Mouse (Mus musculus) liver, embryonic 14.5 days (tissue): ENCODE measurements around the gene A730049H05Rik. TPM values are rescaled to one million over a fixed set of nuclear protein-coding genes. Genes with fewer than 3 reads are reported as not detected.

Experiments used
- ATAC-seq: fragments of 200-750 bp; cut with Nextera tagmentation; 2 replicates; pipeline ENCODE4 v1.8.0; 2017; ENCODE audit warnings: moderate number of reproducible peaks, mild to moderate bottlenecking, moderate library complexity; ENCODE audit not compliant: insufficient read depth
- DNase-seq, 3 experiments: peaks; one replicate each; pipeline ENCODE4 v3.0.0-alpha.2; 2012 to 2013; ENCODE audit warnings: low read depth in 3 of 3, low spot score in 3 of 3
- H3K27ac ChIP-seq: fragments of 300-500 bp; sonication (generic); 2 replicates; pipeline ENCODE4 v1.5.1; 2014; ENCODE audit warnings: moderate library complexity, mild to moderate bottlenecking, control low read depth, inconsistent platforms
- H3K27me3 ChIP-seq: fragments of 300-500 bp; sonication (generic); 2 replicates; pipeline ENCODE4 v1.6.1; 2014; ENCODE audit warnings: mild to moderate bottlenecking, low read length, moderate library complexity; ENCODE audit not compliant: control insufficient read depth, insufficient read depth
- H3K36me3 ChIP-seq: fragments of 300-500 bp; sonication (generic); replicated peaks from 2 replicates; pipeline ENCODE4 v1.6.1; 2014; ENCODE audit warnings: low read depth; ENCODE audit not compliant: control insufficient read depth, insufficient read depth
- H3K4me1 ChIP-seq, 2 experiments: fragments of 200-500 bp in 1 of 2; fragments of 300-500 bp in 1 of 2; sonication (generic) in 1 of 2; replicated peaks; 2 replicates each; pipeline ENCODE4 v1.6.1; 2012 to 2014; ENCODE audit warnings: antibody characterized with exemption in 1 of 2, inconsistent platforms in 1 of 2, low read length in 1 of 2; ENCODE audit not compliant: control insufficient read depth in 2 of 2, insufficient read depth in 2 of 2
- H3K4me2 ChIP-seq: fragments of 300-500 bp; sonication (generic); 2 replicates; pipeline ENCODE4 v1.6.1; 2014; ENCODE audit warnings: low read depth, mild to moderate bottlenecking, control low read depth, moderate library complexity
- H3K4me3 ChIP-seq, 2 experiments: fragments of 200-500 bp in 1 of 2; fragments of 300-500 bp in 1 of 2; sonication (generic) in 1 of 2; 2 replicates each; pipeline ENCODE4 v1.5.1; 2012 to 2014; ENCODE audit warnings: low read depth in 2 of 2, low read length in 2 of 2, mild to moderate bottlenecking in 2 of 2, control low read depth in 1 of 2, inconsistent platforms in 1 of 2, moderate library complexity in 1 of 2; ENCODE audit not compliant: insufficient read depth in 1 of 2
- H3K9ac ChIP-seq: fragments of 300-500 bp; sonication (generic); replicated peaks from 2 replicates; pipeline ENCODE4 v1.6.1; 2014; ENCODE audit warnings: mild to moderate bottlenecking, control low read depth, moderate library complexity
- H3K9me3 ChIP-seq: fragments of 300-500 bp; sonication (generic); 2 replicates; pipeline ENCODE4 v1.6.1; 2016; ENCODE audit warnings: low read length, mixed read lengths; ENCODE audit not compliant: control insufficient read depth
- CTCF ChIP-seq: IDR thresholded peaks from 2 replicates; pipeline ENCODE4 v1.5.1; 2016; ENCODE audit warnings: antibody characterized with exemption, low read depth, control low read depth
- EP300 ChIP-seq: IDR thresholded peaks from 2 replicates; pipeline ENCODE4 v1.6.1; 2016; ENCODE audit warnings: antibody characterized with exemption, low read depth
- WGBS: fragments of 180-500 bp; shearing (Covaris S2); extraction: QIAGEN DNeasy Blood & Tissue Kit; methylation state at CpG from one replicate; pipeline ENCODE4 v1.1.7; 2014; ENCODE audit not compliant: insufficient replicate concordance; 5-methylcytosine and 5-hydroxymethylcytosine counted together
- polyA plus RNA-seq, 2 experiments: library from polyadenylated mRNA; depleted of rRNA in 1 of 2; stranded (reverse) in 1 of 2; unstranded in 1 of 2; fragments of >200 nt; fragmentation: Nextera tagmentation in 1 of 2; extraction: Ambion mirVana in 1 of 2; gene quantifications; 2 replicates each; pipeline versions ENCODE4 v1.2.1 to v1.2.3; 2012 to 2014

The A730049H05Rik gene
- polyA plus RNA-seq, 2 experiments: 0.02 to 0.22 TPM

DNA sequence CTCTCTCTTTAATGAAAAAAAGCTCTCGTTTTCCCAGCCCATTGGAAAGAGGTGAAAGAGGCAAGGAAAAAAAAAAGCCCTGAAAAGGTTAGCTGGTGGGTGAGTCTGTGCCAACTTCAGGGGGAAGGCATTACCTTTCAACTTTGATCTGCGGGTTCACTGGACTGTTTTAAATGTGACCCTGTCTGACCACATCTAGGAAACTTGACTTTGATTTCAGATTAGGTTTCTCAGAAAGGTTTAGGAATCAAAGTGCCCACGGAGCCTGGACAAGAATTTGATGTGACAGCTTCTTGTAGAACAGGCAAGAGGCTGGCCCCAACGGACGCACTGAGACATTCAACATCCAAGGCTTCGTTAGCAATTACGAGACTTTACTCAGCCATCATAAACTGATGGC, 7.7 kb downstream of the A730049H05Rik start:
- Histone ChIP-seq H3K4me2 (no peak overlapping the region), H3K27ac (no peak overlapping the region), H3K9ac (no peak overlapping the region), H3K4me3 (no peak overlapping the region), H3K9me3 (no peaks in the 10 kb centered on the region), H3K36me3 (no peaks in the 10 kb centered on the region), H3K27me3 (no peaks in the 10 kb centered on the region), H3K4me1 (no peaks in the 10 kb centered on the region)
- 66% methylated on average over 7 of the region's 7 CpGs for WGBS
- TF ChIP-seq CTCF (no peak), EP300 (no peak)
- ATAC-seq (no peak), DNase-seq (no peak)

GRCm38 (mm10) chr6:92826561-92826960, 10.3 kb downstream of the A730049H05Rik start:
- Histone ChIP-seq H3K4me3 (no peak overlapping the region), H3K9me3 (no peaks in the 10 kb centered on the region), H3K4me1 (no peaks in the 10 kb centered on the region), H3K27ac (no peak overlapping the region), H3K27me3 (no peaks in the 10 kb centered on the region), H3K9ac (no peak overlapping the region), H3K4me2 (no peak overlapping the region), H3K36me3 (no peaks in the 10 kb centered on the region)
- TF ChIP-seq EP300: no peak
- no peak for TF ChIP-seq CTCF
- DNase-seq (no peak), ATAC-seq (no peak)
- WGBS: 33% methylated on average over 5 of the region's 5 CpGs

DNA sequence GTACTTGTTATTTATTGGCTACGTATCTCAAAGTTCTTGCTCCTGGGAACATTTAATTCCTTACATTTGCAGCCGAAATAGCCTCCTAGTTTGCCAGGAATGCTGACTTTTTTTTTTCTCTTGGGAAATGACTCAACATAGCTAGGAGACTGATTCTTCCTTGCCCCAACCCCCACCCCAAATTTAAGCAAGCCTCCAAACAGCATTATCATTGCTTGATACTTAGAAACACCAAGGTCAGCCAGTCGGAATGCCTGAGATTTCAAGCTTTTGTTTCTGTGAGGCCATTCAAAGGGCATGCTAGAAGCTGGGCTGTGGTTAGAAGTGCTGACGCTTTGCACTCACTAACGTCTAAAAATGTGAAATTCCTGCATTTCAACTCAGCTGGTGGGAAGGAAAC, 11.1 kb downstream of the A730049H05Rik start:
- Histone ChIP-seq H3K4me3 (no peak overlapping the region), H3K36me3 (no peaks in the 10 kb centered on the region), H3K27me3 (no peaks in the 10 kb centered on the region), H3K4me2 (no peak overlapping the region), H3K4me1 (no peaks in the 10 kb centered on the region), H3K27ac (no peak overlapping the region), H3K9me3 (no peaks in the 10 kb centered on the region), H3K9ac (no peak overlapping the region)
- ATAC-seq: no peak
- WGBS: 57% methylated on average over 5 of the region's 5 CpGs
- no peak for DNase-seq
- TF ChIP-seq EP300 (no peak), CTCF (no peak)

DNA sequence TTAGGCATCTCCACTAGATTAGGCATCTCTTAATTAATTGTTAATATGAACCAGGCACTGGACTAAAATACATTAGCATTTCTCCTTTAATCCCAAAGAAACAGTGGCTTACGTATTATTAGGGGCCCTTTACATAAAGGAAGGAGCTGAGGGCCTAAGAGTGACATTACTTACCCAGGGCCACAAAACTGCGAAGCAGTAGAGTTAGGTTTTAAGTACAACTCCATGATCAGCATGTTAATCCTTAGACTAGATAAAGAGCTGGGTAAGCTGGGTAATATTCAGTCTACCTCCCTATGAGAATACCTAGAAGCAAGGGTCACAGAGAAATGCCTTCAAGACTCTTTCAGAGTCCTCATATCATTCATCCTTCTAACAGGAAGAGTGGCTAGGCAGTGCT, 12.9 kb downstream of the A730049H05Rik start:
- DNase-seq: no peak
- WGBS: 63% methylated on average over 2 of the region's 2 CpGs

DNA sequence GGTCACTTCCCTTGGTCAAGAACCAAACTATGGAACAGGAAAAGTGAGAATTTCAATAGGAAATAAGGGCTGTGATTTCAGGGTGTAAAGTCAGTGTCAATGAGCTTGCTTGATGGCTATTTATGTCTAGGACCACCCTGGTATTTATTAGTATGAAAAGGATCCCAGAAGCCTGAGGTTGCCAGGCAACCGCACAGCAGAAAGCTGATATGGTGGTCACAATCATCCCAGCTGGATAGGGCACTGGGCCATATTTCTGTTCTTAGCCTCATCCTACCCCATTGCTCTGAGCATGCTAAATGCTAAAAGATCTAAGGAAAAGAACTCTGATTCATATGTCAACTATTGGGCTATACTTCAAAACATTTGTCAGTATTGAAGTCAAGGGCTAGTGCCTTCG, 14.8 kb downstream of the A730049H05Rik start:
- Histone ChIP-seq H3K27ac (no peak overlapping the region), H3K4me2 (no peak overlapping the region), H3K4me1 (no peaks in the 10 kb centered on the region), H3K4me3 (no peak overlapping the region), H3K27me3 (no peaks in the 10 kb centered on the region), H3K36me3 (no peaks in the 10 kb centered on the region), H3K9ac (no peak overlapping the region), H3K9me3 (no peaks in the 10 kb centered on the region)
- no peak for TF ChIP-seq CTCF
- no peak for TF ChIP-seq EP300
- DNase-seq: no peak
- no peak for ATAC-seq
- 68% methylated on average over 2 of the region's 2 CpGs for WGBS

More for the DNA sequence above, 12.9 kb downstream of the A730049H05Rik start:
- Histone ChIP-seq H3K4me3 (no peak overlapping the region), H3K4me1 (no peaks in the 10 kb centered on the region), H3K27me3 (no peaks in the 10 kb centered on the region), H3K36me3 (no peaks in the 10 kb centered on the region), H3K4me2 (no peak overlapping the region), H3K9me3 (no peaks in the 10 kb centered on the region), H3K27ac (no peak overlapping the region), H3K9ac (no peak overlapping the region)
- no peak for ATAC-seq
- no peak for TF ChIP-seq CTCF
- no peak for TF ChIP-seq EP300
